Mouse (Mus musculus) right cerebral cortex, postnatal 25 days (tissue): Measurements from ENCODE around the gene Pgls.
A peak's percentile ranks its signal among the peaks of the same experiment; 100 is the strongest.

Experiments used
- DNase-seq: peaks from one replicate; pipeline ENCODE4 v3.0.0; 2022

Pgls gene

DNA sequence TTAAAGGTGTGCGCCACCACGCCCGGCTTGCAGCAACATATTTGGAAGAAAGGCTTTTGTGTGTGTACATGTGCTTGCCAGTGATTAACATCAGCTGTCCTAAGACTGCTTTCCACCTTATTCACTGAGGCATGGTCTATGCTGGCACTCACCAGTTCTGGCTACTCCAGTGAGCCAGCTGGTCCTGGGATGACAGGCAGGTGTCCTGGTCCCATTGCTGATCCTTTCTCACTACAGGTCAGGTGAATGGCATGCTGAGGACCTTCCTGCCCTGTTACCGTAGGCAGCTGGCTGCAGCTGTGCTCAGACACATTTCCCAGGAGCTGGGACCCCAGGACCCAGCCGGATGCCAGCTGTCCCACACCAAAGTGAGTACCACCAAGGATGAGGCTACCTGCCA is 6.9 kb downstream of the Pgls start:
- no peak for DNase-seq

DNA sequence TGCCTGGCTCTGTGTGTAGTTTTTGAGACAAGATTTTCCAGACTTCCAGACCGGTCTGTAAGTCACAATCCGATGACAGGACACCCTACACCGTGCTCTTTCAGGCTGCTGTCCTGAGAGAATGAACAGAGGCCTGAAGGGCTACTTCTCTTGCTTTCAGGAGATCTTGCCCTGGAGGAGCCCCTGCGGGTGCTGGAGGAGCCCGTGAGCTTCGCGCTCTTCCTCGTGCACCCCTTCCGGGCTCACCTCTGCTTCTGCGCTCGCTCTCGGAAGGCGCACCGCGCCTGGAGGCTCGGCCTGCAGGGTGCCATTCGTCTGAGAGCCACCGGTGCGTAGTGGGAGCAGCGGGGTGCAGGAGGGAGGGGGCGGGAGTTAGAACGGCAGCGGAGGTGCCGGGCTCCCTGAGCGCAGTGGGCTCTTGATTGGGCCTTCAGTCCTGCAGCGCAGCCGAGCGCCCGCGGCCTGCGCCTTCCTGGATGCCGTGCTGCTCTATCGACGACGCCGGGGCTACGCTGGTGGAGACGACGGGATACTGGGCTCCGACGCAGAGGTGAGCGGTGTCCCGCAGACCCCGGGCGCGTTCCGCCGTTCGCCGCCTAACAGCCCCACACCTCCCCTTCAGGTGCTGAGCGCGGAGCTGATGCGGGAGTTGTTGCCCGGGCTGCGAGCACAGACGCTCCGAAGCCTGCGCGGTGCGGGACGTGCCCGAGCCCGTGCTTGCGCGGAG is 10.1 kb downstream of the Pgls start:
- DNase-seq, result no peak

DNA sequence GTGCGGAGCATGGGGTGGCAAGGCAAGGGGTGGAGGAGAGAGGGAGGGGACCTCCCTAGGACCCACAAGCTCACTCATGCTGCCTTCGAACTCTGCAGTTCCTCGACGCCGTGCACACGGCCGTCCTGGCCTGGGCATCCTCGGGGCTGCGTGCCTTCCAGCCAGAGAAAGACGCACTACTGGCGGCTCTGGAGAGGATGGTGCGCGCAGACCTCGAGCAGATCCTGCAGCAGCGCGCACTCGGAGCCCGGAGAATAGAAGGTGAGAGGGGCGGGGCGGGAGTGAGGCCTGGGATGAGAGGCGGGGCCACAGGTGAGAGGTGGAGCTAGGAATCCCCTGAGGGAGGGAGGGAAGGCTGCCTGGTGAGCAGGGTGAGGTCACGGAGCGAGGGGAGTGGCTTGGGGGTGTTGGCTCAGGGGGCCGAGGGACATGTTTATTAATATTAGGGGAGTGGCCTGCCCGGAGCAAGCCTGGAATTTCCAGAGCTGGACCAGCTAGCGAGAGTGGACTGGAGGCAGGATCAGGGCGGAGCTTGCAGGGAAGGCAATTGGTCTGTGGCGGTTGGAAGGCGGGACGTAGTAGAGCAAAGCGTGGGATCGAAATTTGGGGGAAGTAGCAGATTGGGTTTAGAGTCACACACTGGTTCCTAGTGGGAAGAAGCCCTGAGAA is 10.8 kb downstream of the Pgls start:
- no peak for DNase-seq

DNA sequence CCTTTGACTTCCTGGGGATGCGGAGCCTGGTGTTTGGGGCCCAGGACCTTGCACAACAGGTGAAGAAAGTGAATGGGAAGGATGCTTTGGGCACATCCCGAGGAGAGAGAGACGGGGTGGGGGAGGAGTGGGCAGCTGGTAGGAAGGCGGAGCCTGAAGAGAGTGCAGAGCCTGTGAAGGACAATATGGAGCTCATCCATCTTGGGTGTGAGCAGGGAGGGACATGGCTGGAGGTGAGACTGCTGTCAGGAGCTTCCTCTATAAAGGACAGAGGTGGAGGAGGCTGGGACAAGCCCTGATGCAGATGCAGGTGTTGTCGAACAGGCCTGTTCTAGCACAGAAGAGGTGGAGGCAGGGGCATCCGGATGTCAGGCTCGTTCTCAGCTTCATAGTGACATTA is 12.0 kb downstream of the Pgls start:
- no peak for DNase-seq

DNA sequence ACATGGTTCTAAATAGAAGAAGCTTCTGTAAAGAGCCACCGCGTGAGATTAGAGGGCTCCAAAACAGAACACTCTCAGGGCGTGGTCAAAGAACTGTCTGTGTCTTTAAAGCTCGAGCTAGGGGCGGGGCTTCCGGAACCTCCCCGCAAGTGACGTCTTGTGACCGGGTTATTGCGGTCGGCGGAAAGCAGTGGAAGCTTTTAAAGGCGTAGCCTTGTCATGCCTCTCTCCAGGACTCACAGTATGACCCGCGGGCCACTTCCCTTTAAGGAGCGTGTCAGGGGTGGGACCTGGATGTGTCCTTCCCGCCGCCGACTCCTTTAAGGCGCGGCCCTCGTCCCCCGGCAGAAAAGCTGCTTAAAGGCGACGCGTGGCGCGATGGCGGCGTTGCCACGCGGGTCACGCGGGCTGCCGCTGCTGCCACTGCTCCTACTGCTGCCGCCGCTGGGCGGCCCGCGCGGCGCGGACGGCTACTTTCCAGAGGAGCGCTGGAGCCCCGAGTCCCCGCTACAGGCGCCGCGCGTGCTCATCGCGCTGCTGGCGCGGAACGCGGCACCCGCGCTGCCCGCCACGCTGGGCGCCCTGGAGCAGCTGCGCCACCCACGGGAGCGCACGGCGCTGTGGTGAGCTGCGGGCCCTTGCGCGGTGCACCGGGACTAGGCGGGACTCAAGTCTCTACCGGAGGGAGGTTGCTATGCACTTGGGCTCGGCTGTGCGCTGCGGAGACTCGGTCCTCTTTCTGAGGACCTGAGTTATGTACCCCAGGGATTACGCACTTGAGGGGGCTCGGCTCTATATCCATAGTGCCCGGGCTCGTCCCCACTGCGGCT is 19.1 kb downstream of the Pgls start, which contains the start of gene Colgalt1:
Gene Colgalt1, plus strand, starts transcription at position 177 of the 830 bp plus-strand sequence.
- DNase-seq, result peak; percentile 97

DNA sequence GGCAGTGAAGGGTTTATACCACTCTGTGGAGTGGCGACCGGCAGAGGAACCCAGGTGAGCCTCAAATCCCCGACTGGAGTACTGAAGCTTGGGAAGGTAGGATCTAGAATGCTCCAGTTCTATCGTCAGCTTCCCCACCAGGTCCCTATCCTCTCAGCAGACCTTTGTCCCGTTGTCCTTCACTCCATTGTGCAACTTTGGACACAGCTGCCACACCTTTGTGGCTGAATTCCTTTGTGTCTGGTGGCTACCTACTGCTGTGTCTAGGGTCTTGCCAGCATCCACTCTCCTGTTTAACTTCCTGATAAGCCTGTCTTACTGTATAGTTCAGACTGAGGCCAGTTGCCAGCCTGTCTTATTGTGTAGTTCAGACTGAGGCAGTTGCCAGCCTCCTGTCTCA is 20.2 kb downstream of the Pgls start:
- no peak for DNase-seq

DNA sequence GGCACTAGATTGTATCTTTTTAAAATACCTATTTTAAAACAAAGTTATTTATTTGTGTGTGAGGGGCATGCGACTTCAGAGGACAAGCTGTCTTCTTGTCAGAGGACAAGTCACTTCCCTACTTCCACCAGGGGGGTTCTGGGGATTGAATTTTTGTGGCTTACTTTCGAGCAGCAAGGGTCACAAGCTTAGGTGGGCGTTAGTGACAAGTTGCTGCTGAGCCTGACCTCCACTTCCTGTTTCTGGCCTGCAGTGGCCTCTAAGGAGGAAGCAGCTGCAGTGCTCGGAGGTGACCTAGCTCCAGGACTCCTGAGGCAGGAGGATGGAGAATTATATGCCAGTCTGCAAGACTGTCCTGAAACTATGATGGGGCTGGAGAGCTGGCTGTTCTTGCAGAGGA is 21.4 kb downstream of the Pgls start:
- DNase-seq, result no peak

DNA sequence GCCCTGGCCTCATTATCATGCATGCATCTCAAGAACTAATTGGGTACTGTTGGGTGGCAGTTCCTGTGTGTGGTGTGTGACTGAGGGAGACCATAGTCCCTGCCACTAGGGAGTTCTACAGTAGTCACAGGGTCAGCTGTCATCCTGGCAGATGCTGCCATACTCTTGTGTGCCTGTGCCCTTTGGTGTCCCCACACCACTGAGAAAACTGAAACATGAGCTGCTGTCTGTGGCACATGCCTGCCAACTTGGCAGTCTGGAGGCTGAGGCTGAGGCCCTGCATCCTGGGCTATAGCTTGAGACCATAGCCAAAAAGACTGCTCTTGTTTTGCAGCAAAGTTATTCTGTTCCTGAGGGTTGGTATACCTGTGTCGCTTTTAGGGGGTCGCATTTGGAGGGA is 27.8 kb downstream of the Pgls start:
- no peak for DNase-seq

DNA sequence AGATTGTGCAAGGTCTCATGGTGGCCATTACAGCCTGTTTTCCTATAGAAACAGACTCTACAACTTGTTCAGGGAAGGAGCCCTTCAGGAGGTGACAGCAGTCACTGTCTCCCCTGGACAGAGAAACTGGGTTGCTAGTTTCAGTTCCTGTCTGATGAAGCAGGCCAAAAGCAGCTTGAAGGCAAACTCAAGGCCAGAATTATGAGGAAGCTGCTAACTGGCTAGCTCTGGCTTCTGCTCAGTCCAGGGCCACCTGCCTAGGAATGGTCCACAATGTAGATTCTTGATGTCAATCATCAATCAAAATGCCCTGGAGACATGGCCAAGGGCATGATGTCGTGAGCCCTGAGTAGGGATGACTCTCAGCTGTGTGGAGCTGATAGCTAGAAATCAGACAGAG is 33.1 kb downstream of the Pgls start:
- DNase-seq, result no peak

DNA sequence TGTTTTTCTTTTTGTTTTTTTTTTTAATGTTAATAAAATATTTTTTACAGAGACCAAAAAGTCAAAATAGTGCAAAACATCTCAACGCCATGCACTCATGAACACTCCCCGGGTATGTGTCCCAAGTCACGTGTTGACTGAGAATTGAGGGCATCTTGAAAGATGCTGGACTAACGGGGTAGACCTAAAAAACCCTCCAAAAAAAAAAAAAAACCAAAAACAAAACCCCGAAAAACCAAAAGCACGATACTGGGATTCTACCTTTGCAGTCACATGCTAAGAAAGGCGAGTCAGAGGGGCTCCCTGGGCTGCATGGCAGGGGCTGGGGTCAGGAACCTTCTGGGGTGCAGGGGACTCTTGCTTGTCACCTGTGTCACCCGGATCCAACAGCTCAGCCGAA is 34.8 kb downstream of the Pgls start:
- DNase-seq, result no peak

DNA sequence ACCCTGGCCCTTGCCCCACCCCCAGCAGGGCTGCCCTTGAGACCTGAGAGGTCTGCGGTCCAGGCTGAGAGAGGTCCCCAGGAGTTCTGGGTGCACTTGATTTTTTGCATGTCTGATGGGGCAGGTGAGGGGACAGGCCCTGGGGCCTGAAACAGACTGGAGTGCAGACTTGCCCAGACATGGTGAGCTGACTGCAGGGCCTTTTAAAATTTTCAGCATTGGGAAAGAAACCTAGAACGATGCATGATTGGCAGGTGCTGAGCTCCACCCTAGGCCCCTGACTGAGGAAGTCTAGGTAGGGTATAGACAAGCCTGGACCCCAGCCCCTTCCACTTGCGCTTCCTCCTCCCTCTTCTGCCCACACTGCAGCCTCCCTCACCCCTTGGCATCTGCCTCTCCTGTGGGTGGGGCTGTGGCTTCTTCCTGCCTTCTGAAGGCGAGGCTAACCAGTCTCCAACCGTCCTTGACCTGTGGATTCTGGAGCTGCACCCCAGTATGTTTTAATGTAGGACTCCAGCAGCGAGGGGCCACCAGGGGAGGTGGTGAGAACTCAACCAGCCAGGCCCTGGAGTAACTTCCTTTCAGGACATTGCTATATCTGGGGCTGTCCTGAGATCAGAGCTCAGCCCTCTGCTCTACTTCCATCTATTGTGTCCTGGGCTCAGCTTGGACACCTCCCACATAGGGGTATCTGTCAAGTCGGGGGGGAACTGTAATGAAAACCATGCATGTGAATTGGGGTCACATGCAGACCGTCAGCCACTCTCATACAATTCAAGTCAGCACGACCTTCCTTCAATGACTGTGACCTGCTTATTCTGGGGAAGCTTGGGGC is 35.5 kb downstream of the Pgls start:
- no peak for DNase-seq

DNA sequence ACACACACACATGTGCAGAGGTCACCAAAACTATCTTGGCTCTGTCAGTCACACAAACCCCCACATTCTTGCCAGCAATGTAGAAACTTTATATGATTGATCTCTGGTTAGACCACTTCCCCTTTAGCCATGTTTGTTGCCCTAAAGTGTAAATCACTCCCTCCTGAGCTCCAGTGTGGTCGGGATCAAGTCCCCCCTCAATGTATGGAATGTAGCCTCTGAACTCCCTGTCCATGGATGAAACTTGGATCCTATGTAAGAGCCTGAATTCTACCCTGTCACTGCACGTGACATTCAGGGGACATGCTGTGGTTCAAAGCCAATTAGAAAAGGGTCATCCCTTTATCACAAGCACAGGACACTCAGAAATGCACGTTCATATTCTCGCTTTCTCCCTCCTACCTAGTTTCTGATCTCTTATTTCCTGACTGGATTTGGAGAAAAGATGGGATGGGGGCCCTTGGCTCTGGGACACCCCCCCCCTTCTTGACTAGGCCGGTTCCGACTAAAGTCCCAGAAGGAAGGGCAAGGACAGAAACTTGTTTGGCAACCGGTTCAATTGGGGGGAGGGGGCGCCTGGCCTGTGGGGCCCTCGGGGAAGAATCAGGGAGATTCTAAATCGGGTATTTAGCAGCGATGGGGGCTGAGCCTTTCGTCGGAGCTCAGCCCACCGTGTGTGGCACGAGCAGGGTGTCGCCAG is 36.6 kb downstream of the Pgls start:
- no peak for DNase-seq

DNA sequence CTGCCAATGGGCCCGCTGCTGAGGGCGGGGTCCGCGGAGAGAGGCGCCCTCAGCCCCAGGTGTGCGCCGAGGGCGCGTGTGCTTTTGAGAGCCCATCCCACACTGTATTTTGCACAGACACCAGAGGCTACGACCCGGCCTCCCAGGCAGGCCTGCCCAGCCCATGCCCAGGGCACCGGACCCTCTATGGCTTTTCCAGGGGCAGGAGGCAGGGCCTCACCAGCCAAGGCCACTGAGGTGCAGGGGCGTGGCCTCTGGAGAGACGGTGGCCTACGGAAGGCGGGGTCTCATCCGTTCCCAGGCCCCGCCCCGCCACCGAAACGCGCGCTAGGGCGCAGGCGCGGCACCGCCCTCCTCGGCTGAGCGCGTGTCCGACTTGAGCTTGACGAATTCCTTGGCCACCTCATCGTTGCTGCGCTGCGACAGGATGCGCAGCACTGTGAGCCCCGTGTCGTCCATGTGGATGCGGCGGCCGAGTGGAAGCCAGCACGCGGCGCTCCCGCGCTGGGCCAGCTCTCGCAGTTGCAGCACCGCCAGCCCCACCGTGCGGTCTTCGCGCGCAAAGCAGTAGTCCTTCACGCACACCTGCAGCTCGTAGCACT is 37.2 kb downstream of the Pgls start:
- DNase-seq, result peak; percentile 91

DNA sequence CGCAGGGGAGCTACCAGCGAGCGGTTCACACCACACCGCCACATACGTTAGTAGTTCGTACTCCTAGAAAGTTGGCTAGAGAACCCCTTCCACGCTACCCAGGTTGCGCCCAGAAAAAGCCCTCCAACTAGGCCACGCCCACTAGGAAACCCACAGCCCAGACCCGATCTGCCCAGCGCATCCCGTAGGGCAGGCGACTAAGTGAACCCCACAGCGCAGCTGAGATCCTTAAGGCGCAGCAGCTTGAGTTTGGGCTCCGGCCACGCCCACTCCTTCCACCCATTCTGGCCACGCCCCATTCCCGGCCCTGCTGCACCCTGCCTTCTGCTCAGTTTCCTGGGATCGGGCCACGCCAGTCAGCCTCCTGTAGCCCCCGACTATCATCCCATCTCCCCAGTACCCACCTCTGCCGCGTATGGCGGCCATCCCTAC is 37.8 kb downstream of the Pgls start:
- DNase-seq, result no peak

DNA sequence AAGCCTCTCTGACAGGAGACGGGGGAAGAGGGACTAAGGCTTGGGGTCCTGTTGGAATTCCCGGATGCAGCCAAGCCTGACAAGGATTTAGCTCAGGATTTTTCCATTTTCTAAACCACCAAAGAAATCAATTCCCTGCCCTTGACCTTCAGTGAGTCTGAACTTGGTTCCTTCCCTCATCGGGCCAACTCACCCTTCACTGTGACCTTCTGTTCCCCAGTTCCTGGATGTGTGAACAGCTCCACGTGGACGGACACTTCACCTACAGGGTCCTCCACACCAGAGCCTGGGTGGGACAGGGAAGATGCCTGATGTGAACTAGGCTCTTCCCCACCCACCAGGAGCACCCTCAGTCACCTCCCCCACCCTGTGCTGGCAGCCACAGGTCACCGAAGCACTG is 38.8 kb downstream of the Pgls start:
- DNase-seq, result no peak

DNA sequence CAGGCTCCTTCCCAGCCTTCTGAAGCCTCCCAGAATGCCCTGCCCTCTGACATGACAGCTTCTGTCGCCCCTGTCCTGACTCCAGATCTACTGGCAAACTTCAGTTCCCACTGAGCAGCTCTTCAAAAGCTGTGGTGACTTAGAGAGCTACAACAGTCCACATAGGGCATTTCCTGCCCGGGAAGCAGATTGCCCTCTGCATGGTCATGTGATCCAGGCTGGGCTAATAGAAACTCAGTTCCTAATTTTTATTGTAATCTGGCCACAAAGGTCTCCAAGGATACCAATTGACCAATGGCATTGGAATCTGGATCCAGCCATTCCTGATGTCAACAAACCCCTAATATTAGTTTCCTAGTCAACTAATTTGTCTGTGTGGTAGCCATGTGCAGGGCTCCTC is 39.9 kb downstream of the Pgls start:
- DNase-seq, result no peak

DNA sequence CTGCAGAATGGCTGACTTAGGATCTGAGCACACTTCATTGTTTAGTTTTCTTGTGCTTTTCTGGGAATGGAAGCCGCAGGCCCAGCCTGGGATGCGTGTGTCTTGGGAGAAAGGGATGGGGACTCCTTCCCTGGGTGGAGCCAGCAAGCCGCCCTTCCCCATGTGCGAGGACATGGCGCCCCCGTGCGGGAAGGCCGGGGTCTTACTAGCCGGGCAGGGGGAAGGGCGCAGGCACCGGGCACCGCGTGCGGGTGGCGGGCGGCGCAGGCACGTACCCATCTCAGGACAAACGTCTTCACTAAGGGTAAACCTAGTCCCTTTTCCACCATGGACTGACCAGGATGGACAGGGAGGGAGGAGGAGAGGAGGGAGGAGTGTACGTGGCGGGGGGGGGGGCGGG is 41.2 kb downstream of the Pgls start:
- DNase-seq, result no peak

DNA sequence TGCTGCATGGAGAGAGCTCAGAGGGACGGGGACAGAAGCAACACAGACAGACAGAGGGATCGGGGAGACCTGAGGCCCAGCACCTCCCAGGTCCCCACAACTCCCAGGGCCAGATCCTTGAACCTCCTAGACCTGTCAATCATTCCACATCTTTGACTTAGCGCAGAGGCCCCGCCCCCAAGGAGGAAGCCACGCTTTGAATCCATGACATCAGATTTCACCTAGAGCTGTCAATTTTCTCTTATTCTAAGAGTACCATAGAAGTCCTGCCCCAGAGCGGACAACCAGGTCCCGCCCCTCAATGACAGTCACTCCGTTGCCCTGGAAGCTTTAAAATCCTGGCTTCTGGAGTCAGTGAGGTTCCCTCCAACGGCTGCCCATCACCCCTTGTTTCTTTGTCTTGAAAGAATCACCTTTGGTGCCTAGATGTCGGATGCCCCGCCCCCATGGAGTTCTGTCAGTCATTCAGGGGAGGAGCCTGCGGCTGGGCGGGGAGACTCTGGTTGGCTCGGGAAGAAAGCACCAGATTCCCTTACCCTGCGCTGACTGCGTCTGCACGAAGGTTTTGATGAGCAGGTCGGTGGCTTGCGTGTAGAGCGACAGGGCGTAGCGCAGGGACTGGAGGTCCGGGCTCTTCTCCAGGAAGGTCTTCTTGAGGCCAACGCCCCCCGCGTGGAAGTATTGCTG is 42.1 kb downstream of the Pgls start:
- no peak for DNase-seq

DNA sequence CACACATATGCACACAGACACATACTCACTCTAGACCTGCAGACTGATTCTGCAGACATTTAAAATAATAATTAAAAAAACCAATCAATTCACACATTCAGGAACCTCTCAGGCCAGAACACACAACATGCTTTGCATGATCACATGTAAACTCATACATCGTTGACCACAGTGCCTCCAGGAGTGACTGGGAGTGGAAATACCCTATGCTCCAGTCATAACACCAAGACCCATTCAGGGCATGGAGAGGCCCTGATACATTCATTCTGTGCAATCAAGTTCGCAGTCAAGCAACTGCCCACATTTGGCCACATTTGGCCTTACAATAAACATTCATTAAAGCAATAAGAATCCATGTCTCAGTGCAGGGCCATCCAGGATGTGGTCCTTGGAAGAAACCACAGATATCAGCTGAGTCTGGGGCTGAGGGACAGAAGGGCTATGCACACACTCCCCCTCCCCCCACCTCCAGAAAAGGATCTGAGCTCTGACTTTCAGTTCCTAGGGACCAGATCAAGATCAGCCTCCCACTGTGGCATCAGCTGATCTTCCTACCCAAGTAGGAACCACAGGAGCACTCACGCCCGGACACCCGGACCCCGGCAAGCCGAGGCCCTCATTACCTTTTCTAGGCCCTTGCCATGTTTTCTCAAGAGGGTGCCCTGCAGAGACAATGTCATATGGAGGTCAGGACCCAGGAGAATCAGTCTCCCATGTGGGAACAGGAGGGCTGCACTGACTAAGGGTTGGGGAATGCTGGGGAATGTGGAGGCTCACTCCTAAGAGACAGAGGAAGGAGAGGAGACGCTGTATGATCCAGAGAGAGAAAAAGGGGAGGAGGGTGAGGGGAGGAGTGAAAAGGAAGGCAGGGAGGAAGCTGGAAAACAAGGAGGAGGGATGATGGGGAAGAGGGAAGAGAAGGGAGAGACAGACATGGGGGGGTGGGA is 45.4 kb downstream of the Pgls start:
- DNase-seq, result no peak

DNA sequence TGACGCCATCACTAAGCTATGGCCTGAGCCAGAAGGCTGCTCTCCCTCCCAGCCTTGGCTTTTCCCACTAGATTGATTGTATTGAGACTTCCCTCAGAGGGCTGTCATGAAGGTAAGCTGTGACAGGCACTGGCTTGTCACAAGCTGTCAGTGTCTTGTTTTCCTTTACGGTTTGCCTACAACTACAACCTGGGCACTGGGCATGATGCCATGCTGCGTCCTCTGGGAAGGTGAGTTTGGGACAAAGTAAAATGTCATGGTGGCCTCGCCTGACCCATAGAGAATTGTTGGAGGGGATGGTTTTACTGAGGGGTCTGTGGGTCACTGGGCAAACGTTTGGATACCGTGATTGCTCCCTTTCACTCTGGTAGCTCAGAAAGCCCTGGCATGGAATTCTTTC is 46.3 kb downstream of the Pgls start:
- DNase-seq, result no peak
